Mouse (Mus musculus) myocyte (in vitro differentiated cells): ENCODE data around the gene Myo15b.

Experiments
- E2F4 ChIP-seq: IDR thresholded peaks from one replicate; pipeline ENCODE4 v1.6.1; 2011; ENCODE audit warnings: mild to moderate bottlenecking, control low read depth, moderate library complexity; ENCODE audit not compliant: insufficient read depth
- MAX ChIP-seq: IDR thresholded peaks from one replicate; pipeline ENCODE4 v1.6.1; 2011; ENCODE audit warnings: low read depth, mild to moderate bottlenecking, control low read depth
- POLR2A ChIP-seq: IDR thresholded peaks from one replicate; pipeline ENCODE4 v1.6.1; 2011; ENCODE audit warnings: low read depth, mild to moderate bottlenecking, control low read depth, moderate library complexity; ENCODE audit not compliant: insufficient read length
- REST ChIP-seq: IDR thresholded peaks from one replicate; pipeline ENCODE4 v1.6.1; 2011; ENCODE audit warnings: mild to moderate bottlenecking, control low read depth, moderate library complexity; ENCODE audit not compliant: insufficient read depth, insufficient read length

DNA sequence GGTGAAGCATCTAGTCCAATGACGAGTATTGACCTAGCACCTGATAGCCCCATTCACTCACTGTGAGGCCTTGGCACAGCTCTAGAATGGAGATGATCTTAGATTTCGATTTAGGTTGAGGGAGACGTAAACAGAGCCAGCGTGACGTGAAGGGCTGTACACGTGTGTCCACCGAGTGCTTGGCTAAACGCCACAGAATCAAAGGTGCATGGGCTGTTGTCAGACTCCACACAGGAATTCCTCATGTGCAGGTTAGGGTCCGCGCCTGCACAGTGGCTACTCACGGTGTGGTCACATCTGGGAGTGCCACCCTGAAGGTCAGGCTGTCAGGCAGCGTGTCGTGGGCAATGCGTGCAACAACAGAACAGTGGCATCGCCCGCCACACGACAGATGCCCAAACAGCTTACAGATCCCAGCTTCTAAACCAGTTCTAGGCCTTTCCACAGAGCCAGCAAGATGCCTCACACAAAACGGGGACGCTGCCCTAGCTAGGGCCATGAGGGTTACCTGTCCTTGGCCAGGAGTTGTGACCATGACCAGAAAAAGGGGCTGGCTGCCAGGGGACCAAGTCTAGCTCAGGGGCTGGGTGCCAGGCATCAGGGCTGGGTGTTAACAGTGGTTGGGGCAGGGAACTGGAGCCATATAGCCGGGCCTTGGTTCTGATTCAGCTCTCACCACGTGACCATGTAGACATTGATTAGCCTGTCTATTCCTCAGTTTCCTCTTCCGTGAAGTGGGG lies 20.4 kb upstream of the Myo15b start:
- no peak for TF ChIP-seq E2F4
- no peak for TF ChIP-seq POLR2A
- no peak for TF ChIP-seq REST
- TF ChIP-seq MAX: no peak
